Mouse (Mus musculus): ENCODE data around the gene Srsf9.
A peak's percentile ranks its signal among the peaks of the same experiment; 100 is the strongest.

Gene Srsf9

DNA sequence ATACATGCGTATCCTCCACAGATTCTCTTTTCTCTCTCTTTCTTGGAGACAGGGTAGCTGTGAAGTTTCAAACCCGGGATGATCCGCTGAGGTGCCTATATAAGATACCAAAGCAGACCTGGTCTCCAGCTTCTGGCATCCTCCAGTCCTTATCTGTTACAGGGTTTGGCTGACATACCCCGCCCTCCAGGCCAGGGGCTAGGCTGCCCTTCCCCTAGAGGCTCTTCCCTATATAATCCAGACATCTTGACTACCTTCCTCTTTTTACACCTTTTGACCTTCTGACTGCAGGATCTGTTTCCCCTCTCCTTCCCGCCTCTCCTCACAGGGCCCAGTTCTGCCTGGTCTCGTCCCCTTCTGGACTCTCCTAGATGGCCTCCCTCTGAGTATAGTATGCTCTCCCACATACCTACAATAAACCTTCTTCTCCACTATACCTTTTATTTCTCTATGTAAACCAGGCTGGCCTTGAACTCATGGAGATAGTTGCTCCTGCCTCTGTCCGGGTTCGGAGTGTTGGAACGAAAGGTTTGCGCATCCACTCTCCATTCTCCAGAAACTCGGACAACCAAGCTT is 633 bp upstream of the Srsf9 start:
- DNase-seq (ENCODE audit: extremely low read depth, low read depth): no peak

DNA sequence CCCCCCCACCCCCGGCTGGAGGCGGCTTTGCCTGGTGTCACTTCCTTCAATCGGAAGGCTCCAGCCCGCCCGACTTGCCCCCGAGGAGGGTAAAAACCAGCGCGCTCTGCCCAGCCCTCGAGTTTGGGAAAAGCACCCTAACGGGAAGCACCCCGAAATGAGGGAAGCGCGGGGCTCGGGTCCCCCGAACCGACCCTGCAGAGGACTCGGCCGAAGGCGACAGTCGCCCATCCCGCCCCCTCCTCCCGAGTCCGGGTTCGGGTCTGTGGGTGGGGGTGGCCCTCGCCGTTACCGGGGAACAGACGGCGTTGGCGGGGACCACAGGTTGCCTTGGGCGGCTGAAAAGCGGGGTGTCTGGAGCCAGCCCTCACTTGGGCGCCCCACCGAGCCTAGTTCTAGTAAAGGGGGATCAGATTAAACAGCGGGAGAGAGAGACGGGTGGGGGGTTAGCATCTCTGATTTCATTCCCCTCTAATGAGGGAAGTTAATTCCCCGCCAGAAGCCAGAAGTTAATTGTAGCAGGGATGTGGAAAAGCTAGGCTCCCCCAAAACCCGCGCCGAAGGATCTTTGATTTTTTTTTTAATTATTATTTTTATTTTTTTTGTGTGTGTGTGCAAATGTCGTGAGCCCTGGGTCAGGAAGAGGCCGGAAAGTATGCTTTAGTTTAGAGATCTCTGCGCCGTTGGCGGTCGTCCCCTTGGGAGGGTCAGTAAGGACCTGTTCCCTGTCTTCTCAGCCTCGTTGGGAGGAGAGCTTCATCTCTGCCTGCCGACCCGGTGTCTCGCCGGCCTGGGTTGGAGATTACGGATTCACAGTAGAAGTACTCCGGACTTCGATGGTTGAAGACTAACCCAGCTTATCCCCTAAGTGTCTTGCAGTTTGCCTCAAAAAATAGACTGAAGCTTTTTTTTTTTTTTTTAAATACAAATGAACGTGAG is 902 bp downstream of the Srsf9 start:
- DNase-seq (ENCODE audit: extremely low read depth, low read depth): no peak

- no peak for DNase-seq (ENCODE audit: extremely low read depth, low read depth)
These were observed 4.0 kb downstream of the Srsf9 start for GRCm38 (mm10) chr5:115330955-115331354.

GRCm38 (mm10) chr5:115333626-115334025 is 6.6 kb downstream of the Srsf9 start:
- DNase-seq (ENCODE audit: extremely low read depth, low read depth): peak; percentile 89

DNA sequence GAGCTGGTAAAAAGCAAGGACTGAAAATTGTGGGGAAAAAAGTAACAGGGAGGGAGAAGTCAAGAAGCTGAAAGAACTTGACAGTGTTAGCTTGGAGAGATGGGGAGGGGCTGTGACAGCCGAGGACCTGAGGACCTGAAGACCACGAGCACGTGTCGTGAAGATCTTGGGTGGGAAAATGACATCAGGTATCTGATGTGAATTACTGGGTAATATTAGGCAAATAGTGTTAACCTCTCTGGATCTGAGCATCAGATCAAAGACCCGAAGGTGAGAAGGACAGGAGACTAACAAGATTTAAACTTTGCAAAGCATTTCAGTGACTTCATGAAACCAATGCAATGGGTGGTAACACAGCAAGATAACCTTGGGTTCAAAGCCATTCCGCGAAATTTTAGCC is 13.0 kb downstream of the Srsf9 start:
- no peak for DNase-seq (ENCODE audit: extremely low read depth, low read depth)

DNA sequence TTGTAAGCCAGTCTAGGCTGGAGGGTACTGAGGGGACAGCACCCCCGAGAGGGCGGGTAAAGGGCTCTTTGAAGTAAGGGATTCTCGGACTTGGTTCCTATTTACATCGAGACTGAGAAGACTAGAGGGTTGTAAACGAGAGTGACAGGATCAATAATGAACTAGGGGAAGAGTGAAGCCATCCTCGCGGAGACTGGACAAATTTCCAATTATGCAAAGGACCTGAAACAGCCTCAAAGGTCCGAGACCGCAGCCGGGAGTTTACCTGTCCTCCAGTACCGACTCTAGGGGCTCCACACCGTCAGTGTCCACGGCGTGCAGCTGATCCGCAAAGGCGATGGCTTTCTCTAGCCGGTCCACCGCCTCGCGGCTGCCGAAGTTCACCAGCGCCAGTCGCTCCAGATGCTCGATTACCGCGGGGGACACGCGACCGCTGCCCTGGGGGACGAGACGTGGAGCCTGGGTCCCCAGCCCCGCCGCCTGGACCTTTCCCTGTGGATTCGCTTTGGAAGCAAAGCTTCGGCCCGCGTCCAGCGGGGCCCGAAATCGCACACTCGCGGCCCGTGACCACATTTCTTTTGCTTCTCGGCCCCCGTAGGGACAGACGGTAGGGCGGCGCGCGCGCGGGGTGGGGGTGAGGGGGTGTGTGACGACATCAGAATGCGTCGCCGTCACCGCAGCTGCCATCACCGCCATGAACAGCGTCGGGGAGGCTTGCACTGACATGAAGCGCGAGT is 13.8 kb downstream of the Srsf9 start, which contains the start of the genes Gatc and Triap1:
Gatc (minus strand) TSS at position 602 of the 737 bp plus-strand sequence.
Triap1 (plus strand) TSS at position 649 of the 737 bp plus-strand sequence.
- no peak for DNase-seq (ENCODE audit: extremely low read depth, low read depth)

DNA sequence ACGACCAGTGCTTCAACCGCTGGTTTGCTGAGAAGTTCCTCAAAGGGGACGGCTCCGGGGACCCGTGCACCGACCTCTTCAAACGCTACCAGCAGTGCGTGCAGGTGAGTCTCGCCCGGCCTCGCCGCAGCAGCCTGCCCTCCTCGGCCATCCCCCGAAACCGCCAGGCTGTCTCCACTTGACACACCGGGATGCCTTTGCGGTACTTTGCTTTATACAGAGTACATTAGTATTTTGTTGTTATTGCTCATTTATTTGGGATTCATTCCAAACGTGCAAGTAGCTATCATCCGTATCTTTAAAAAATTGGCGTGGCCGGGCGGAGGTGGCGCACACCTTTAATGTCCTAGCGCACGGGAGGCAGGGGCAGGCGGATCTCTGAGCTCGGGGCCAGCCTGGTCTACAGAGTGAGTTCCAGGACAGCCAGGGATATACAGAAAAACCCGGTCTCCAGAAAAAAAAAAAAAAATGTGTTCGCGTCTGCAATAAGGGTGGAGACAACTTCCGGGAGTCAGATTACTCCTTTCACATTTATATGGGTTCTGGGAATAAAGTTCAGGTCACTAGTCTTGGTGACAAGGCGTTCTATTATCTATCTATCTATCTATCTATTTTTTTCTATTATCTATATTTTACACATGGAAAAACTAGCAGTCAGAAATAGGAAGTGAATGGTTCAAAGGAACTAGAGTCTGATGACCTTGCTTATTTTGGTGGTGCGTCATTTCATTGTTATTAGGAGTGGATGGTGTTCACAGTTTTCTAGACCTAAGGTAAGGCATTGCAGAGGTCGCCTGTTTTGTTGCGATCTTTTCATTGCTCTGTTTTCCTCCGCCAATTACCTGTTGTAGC is 14.6 kb downstream of the Srsf9 start:
- DNase-seq (ENCODE audit: extremely low read depth, low read depth): no peak

DNA sequence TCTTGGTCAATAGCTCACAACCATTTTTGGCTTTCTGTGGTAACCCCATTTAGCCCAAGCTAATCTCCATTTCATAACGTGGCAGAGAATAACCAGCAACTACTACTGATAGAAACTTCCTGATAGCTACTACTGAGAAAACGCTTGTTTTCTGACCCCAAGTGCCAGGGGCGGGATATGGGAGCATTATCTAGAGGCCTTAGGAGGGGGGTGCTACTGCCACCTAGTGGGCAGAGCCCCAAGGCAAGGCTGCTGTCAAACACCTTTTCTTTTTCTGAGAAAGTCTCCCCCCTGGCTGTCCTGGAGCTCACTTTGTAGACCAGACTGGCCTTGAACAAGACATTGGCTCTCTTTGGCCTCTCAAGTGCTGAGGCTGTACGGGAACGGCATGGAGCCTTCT is 20.6 kb downstream of the Srsf9 start:
- peak; percentile 83 for DNase-seq (ENCODE audit: extremely low read depth, low read depth)

GRCm38 (mm10) chr5:115348546-115349224 is 21.7 kb downstream of the Srsf9 start, which contains the start of gene Cox6a1:
TSS of gene Cox6a1 (minus strand) at chr5:115348981.
- peak; percentile 86 for DNase-seq (ENCODE audit: extremely low read depth, low read depth)

DNA sequence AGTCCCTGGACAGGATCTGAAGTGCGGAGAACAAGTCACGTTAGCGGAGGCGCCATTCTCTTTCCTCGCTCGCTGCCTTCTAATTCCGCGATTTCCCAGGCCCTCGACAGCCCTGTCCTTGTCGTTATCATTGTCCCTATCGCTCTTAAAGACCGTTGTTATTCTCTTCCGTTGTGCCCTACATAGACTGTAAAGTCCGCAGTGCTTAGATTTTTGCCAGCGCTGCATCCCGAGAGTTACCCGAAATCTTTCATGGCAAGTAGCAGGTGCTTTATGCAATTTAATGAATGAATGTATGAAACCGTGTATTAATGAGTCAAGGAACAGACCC is 22.2 kb downstream of the Srsf9 start:
- DNase-seq (ENCODE audit: extremely low read depth, low read depth): no peak

- DNase-seq (ENCODE audit: extremely low read depth, low read depth): no peak
These were observed 24.4 kb downstream of the Srsf9 start for GRCm38 (mm10) chr5:115351348-115351747.

- DNase-seq (ENCODE audit: extremely low read depth, low read depth): no peak
These were observed 28.1 kb downstream of the Srsf9 start for GRCm38 (mm10) chr5:115355070-115355469.

DNA sequence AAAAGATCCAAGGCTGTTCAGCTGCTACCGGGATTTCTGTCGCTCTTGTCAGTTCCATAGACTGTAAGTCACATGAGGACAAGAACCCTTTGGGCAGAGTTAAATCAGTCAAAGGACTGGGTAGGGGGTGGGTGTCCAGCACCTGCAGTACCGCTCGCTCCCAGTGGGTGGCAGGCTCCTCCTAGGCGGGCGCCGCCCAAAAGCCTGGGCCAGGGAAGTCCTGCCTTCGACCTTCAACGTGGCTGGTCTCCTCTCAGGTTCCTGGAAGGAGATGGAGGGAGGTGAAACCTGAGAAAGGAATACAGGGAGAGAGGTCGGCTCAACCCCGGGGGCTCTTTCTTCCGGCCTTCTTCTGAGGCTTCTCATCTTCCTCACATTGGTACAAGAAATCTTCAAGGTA is 31.9 kb downstream of the Srsf9 start:
- DNase-seq (ENCODE audit: extremely low read depth, low read depth): no peak

GRCm38 (mm10) chr5:115359438-115359837 is 32.5 kb downstream of the Srsf9 start:
- peak; percentile 68 for DNase-seq (ENCODE audit: extremely low read depth, low read depth)

DNA sequence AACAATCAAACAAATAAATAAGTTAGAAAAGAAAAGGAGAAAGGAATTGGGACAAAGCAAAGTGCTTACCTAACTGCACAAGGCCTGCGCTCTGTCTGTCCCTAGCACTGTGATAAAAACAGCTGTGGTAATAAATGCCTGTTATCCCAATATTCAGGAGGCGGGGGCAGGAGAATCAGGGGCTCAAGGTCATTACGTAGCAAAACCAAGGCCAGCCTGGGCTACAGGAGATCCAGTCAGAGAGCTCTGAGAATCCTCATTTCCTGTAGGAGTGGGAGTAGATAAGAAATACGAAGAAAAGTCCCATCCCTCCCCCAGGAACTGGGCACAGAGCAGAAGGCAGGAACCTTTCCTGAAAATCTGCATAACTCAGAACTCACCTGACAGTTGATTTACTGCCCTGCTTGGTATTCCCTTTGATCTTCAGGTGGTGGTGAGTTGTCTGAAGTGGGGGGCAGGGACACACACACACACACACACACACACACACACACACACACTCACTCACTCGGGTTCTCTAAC is 32.9 kb downstream of the Srsf9 start:
- no peak for DNase-seq (ENCODE audit: extremely low read depth, low read depth)

DNA sequence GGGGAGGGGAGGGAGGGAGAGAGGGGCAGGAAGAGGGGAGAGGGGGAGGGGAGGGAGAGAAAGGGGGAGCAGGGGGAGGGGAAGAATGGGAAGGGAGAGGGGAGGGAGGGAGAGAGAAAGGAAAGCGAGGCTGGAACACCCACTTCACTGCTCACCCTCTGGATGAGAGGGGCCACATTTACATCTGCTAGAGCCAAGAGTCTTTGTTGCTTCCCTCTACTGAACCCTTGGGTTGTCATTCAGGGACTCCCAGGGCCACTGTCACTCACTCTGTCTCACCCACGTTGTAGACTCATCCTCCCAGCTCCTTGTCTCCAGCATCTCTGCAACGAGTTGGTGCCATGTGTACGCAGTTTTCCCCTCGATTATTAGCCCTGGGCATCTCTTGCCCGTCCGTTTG is 35.2 kb downstream of the Srsf9 start:
- DNase-seq (ENCODE audit: extremely low read depth, low read depth): no peak

GRCm38 (mm10) chr5:115362819-115363714 is 36.1 kb downstream of the Srsf9 start:
- DNase-seq (ENCODE audit: extremely low read depth, low read depth): no peak

DNA sequence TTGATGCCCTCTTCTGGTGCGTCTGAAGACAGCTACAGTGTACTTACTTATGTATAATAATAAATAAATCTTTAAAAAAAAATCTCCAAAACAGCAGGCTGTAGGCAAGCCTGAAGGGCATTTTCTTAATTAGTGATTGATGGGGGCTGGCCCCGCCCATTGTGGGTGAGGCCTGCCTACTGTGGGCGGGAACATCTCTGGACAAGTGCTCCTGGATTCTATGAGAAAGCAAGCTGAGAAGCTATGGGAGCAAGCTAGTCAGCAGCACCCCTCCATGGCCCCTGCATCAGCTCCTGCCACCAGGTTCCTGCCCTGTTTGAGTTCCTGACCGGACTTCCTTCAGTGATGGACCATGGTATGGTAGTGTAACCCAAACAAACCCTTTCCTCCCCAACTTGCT is 37.8 kb downstream of the Srsf9 start:
- no peak for DNase-seq (ENCODE audit: extremely low read depth, low read depth)

DNA sequence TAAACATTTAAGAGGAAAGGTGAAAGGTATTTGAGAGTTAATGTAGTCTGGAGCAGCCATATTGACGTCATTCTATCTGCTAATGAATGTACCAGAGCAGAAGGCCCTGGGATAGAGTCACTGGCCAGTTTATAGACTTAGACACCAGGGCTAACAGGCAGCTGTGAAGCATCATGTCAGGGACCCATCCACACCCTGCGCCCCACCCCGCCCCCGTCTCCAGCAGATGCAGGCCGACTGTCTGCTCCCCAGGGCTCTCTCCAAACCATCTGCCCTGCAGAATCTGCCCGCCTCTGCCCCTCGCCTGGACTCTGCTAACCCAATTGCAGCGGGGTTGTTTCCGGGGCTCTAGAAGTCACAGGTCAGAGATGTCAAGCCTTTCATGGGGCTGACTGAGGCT is 44.8 kb downstream of the Srsf9 start:
- no peak for DNase-seq (ENCODE audit: extremely low read depth, low read depth)

Data from MEL-GATA-1-ER (cell line).